Mouse (Mus musculus): Measurements from ENCODE around the gene Ccnb3.
"Not testable (repeated sequence)": the region's sequence is repeated elsewhere in the genome, so short reads cannot be mapped to it uniquely, and the experiment has no call there.

Gene Ccnb3

DNA sequence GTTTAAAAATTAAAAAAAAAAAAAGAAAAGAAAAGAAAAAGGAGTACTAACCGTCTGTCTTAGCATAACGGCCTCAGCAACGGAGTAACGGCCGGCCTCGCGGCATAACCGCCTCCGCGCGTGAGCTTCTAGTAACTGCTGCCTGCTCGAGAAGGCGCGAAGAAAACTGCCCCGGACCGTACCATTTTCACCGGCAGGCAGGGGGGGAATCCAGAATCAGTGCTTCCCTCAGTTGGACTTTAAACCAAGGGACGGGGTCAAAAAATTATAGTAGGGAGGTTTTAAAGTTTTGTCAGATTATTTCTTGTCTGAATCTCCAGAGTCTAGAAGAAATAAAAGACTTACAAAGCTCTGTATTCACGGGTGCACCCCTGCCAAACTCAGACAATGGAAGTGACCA, at the start of gene Ccnb3:
TSS of gene Ccnb3 (minus strand) at position 101 of the 400 bp plus-strand sequence.
- DNase-seq (ENCODE audit: low spot score), result no peak

DNA sequence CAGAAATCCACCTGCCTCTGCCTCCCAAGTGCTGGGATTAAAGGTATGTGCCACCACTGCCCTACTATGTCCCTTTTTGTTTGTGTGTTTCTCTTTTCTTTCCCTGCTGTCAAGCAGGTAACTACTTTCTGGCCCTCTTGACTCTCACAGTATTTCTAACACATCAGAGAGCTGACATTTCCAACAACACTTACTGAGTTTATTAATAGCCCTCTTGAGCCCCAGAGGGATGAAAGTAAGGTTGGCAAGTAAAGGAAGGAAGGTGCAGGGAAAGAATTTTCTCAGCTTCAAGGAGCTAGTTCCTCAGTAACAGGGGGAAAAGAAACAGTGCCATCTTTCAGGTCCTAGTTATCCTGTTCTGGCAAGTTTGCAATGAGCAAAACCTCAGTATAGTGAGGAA, 48.9 kb upstream of the Ccnb3 start:
- DNase-seq (ENCODE audit: low spot score), result no peak

DNA sequence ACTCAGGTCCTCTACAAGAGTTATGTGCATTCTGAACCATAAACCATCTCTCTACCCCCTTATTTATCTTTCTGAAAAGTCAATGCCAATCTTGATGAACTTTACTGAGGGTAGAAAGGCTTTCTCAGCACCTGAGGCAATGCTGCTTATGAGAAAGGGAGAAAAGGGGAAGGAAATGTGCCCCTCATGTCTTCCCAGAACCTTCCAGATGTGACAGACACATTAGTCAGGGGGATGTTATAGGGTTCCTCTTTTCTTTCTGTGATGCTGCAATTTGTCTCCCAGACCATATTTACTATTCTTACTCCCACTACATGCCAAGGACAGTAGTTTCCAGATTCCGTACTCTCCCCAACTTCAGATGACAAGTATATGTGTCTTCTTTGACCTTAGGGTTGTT, 44.5 kb upstream of the Ccnb3 start:
- DNase-seq (ENCODE audit: low spot score), result no peak

DNA sequence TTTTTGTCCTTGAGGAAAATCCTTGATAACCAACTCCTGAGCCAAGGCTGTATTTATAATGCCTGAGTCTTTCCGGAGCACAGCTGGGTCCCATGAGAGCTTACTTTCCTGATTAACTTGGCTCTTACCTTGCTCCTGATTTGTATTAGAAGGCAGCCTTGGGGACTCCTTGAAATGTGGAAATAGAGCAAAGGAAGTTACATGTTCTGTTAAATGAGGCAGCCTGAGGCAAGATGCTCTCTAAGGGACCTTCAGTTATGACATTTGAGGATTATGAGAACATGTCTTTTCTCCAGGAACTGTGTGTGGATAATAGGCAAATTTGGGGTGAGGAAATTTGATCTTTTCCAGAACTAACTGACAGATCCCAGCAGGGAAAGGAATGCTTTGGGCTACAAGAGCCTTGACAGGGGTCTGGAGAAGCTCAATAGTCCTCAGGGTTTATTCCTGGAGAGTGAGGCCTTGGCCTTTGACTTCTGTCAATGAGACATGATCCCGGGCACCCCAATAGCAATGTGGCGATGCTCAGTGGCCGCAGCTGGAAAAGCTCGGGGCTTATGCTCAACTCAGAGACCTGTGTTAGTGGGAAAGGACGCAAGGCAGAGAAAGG, 38.5 kb upstream of the Ccnb3 start:
- no peak for DNase-seq (ENCODE audit: low spot score)

DNA sequence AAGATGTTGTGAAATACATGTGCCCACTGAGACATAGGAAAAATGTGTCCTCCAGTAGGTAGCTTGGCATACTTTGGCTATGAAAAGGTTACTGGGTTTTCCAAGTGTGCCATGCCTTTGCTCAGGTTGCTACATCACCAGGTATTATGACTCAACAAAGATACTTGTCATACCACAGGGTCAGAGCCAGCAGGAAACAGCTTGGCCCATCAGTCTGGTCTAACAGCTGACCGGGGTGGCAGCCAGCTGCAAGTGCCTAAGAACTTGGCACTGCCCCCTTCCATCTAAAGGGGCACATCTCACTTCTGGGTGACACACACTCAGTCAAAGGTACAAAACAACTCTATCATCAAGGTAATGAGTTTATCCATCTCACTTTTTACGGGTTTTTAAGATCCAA, 26.6 kb upstream of the Ccnb3 start:
- DNase-seq (ENCODE audit: low spot score), result no peak

DNA sequence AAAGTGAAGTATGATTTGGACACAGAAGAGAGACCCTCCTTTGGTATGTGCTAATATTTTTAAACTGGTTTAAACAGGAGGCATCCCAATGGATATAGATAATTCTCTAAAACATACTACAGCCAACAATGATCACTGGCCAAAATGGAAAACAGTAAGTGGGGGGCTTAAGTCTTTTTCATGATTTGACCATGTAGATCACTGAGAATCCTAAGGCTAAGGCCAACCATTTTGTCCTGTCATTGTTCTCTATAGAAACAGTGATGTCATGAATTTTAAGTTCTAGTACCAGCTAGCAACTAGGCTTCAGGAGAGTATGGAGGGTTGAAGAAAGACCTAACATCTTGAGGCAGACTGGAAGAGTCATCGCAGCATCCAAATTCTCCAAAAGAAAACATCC, 25.8 kb upstream of the Ccnb3 start, which contains the start of gene Akap4:
TSS of gene Akap4 (plus strand) at position 301 of the 400 bp plus-strand sequence.
- no peak for DNase-seq (ENCODE audit: low spot score)

DNA sequence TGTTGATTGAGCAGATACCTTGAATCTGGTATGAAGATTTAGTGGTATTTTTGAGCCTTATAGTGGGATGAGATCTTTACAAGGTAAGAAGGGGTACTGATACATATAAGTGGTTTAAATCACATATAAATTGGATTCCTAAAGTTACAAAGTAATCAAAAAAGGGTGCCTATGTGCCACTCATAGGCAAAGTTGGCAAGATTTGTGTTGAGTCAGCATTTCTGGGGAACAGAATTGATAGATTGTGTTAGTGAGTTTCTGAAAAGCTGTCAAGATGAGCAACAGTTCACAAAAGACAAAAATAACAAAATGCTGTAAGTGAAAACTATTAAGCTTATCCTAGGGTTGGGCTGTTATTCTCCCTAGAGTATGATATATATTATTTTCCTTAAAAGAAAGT, 22.7 kb upstream of the Ccnb3 start:
- DNase-seq (ENCODE audit: low spot score), result no peak

DNA sequence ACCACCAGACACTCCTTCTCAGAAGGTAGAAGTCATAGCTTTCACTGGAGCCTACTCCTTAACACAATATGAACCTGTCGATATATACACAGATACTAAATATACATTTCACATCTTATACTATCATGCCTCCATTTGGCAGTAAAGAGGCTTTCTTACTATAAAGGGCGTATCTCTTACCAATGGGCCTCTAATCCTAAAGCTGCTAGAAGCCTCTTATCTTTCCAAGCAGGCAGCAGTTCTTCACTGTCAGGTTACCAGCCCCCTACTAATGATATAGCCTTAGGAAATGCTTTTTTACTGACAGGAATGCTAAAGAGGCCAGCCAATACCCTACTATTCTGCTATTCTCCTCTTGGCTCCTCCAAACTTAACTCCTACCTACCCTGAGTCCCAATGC, 16.2 kb upstream of the Ccnb3 start:
- no peak for DNase-seq (ENCODE audit: low spot score)

- DNase-seq (ENCODE audit: low spot score), result no peak
Measured at GRCm38 (mm10) chrX:7057056-7057455, 15.6 kb upstream of the Ccnb3 start.

DNA sequence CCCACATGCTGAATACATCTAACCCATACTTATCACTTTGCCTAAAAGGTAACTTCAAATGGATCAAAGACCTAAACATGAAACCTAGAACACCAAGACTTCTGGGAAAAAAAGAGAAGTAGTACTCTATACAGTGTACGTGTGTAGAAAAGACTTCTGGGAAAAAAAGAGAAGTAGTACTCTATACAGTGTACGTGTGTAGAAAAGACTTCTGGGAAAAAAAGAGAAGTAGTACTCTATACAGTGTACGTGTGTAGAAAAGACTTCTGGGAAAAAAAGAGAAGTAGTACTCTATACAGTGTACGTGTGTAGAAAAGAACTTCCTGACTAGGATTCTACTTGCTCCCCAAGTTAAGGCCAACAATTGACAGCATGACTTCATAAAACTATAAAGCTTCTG, 57.5 kb downstream of the Ccnb3 start:
- not testable (repeated sequence) for DNase-seq (ENCODE audit: low spot score)

GRCm38 (mm10) chrX:6971956-6972355, 69.5 kb downstream of the Ccnb3 start:
- DNase-seq (ENCODE audit: low spot score), result no peak

GRCm38 (mm10) chrX:6968598-6968997, 72.8 kb downstream of the Ccnb3 start:
- DNase-seq (ENCODE audit: low spot score), result no peak
